Mouse (Mus musculus) heart, adult 8-10 months (tissue): ENCODE results near the gene Brd3. TPM values are rescaled to one million over a fixed set of nuclear protein-coding genes. Genes with fewer than 3 reads are reported as not detected.
"Not testable (repeated sequence)": the region's sequence is repeated elsewhere in the genome, so short reads cannot be mapped to it uniquely, and the experiment has no call there.

ENCODE experiments used
- DNase-seq: peaks from one replicate; pipeline ENCODE4 v3.0.0; 2022; ENCODE audit warnings: low spot score
- total RNA-seq, 4 experiments: library from RNA; stranded (reverse); gene quantifications; 2 replicates each; pipeline ENCODE4 v1.2.4; 2022

The Brd3 gene
- total RNA-seq, 4 experiments from 2014 or later = 27.4 to 28.6 (median 28.3) TPM

- no peak for DNase-seq
Observed at GRCm38 (mm10) chr2:27512909-27513308, 5.4 kb upstream of the Brd3 start.

DNA sequence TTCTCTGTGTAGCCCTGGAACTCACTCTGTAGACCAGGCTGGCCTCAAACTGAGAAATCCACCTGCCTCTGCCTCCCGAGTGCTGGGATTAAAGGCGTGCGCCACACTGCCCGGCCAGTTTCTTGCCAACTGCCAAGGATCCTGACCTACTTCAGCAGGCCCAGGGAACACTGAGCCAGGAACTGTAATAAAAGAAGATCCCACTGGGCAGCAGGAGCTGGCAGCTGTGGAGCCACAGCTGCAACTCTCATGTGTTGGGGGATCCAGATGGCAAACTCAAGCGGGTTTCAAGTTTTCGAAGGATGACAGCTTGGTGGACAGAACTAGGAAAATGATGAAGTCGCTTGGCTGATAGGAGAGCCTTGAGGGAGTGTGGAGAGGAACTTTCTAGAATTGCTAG lies 3.2 kb upstream of the Brd3 start:
- DNase-seq = no peak

- DNase-seq = not testable (repeated sequence)
Observed at GRCm38 (mm10) chr2:27506658-27507057, 804 bp downstream of the Brd3 start.

DNA sequence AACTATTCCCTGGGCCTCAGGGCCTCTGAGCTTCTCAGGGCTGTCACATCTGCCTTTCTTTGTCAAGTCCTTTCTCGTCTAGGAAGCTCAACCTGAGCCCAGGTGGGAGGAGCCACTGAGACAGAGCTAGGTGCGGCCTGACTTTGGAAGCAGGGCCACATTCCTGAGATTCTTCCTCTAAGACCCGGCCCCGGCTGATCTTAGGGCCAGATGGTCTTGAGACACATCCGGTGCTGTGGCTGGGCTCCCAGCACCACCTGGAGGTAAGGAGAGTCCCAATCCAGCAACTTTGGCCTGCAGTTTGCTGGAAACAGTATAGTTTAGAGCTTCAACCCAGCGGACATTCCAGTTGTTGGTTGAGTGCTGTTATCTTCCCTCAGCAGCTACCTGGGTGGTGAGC lies 1.9 kb downstream of the Brd3 start:
- no peak for DNase-seq

- peak; percentile 41 for DNase-seq
Observed at GRCm38 (mm10) chr2:27504113-27504885, 3.2 kb downstream of the Brd3 start.

GRCm38 (mm10) chr2:27496391-27497028 lies 11.0 kb downstream of the Brd3 start:
- DNase-seq = no peak

DNA sequence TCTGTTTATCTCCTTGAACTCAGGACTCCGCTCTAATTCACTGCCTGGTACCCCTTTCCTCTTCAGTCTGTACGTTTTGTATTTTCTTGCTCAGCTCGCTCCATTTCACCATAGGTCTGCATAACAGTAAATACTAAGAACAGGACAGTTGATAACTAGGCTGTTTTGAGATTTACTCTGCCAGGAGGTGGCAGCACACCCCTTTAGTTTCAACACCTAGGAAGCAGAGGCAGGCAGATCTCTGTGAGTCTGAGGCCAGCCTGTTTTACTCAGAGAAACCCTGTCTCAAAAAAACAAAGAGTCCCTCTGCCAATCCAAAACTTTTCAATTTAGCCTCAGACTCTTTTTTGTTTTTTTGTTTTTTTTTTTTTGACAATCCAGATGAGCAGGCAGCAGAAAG lies 13.5 kb downstream of the Brd3 start:
- DNase-seq = no peak

DNA sequence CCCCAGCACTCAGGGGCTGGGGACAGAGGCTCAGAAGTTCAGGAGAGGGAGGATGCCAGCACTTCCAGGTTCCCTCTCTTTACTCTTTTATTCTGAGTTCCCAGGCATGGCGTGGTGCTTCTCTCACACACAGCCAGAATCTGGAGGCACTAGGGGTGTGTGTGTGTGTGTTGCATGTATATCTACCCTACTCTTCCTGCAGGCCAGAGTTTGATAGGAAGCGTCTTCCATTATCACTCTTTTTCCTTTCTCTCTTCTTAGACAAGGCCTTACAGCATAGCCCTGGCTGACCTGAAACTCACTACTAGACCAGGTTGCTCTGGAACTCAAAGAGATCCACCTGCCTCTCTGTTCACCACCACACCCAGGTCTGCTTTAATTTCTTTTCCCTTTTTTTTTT lies 16.5 kb downstream of the Brd3 start:
- DNase-seq = no peak

DNA sequence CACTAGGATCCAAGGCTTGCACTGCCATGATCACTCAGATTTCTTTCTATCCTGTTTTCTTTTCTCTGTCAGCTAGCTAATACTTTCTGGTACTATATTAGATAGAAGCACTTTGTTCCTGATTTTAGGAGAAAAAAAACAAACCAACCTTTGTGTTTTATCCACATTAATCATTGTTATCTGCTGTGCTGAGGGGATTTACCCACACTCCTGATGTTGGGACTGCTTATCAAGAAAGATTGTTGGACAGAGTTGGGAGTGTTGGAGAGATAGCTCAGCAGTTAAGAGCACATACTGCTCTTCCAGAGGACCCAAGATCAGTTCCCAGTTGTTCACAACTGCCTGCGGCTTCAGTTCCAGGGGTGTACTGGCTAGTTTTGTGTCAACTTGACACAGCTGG lies 19.1 kb downstream of the Brd3 start:
- no peak for DNase-seq

DNA sequence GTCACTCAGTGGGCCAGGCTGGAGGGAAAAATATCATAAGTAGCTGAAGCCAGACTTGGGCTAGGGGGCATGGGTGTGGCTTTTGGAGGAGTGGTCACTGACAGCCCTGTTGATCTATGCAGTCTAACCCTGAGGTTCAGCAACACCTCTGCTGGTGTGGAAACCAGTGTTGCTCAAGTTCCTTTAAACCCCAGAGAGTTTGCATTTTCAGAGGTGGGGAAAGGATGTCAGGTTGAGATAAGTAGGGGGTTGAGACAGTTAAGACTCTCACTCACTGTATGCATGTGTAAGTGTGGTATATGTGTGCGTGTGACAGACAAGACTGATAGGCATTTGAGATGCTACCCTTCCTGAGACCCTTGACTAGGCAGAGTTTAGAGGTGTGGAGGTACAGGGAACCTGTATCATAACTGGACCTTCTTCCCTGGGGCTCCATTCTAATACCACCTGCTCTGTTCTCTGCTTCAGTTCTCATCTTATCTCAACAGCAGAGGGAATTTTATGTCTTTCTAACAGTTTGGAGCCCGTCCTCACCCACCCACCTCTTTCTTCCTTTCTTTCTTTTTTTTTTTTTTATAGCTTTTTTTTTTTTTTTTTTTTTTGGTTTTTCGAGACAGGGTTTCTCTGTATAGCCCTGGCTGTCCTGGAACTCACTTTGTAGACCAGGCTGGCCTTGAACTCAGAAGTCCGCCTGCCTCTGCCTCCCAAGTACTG lies 20.0 kb downstream of the Brd3 start:
- DNase-seq = no peak

DNA sequence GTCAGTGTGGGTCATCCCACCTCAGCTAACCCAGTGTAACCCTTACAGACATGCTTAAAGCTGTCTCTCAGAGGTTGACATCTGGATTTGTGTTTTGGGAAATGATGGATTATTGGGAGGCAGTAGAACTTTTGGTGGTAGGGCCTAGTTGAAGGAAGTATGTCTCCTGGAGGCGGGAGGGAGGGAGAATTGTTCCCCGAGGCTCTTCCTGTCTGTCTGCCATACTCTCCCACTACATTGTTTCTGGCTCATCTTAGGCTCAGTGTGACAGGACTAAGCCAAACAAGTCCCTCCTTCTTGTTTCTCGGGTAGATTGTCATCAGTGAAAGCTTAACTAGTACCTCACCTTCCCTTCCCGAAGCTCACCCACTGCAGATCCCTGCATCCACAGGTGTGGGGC lies 20.7 kb downstream of the Brd3 start:
- no peak for DNase-seq

GRCm38 (mm10) chr2:27482265-27482861 lies 25.1 kb downstream of the Brd3 start:
- DNase-seq = no peak

GRCm38 (mm10) chr2:27480367-27480766 lies 27.1 kb downstream of the Brd3 start:
- no peak for DNase-seq

GRCm38 (mm10) chr2:27479821-27480220 lies 27.6 kb downstream of the Brd3 start:
- no peak for DNase-seq

DNA sequence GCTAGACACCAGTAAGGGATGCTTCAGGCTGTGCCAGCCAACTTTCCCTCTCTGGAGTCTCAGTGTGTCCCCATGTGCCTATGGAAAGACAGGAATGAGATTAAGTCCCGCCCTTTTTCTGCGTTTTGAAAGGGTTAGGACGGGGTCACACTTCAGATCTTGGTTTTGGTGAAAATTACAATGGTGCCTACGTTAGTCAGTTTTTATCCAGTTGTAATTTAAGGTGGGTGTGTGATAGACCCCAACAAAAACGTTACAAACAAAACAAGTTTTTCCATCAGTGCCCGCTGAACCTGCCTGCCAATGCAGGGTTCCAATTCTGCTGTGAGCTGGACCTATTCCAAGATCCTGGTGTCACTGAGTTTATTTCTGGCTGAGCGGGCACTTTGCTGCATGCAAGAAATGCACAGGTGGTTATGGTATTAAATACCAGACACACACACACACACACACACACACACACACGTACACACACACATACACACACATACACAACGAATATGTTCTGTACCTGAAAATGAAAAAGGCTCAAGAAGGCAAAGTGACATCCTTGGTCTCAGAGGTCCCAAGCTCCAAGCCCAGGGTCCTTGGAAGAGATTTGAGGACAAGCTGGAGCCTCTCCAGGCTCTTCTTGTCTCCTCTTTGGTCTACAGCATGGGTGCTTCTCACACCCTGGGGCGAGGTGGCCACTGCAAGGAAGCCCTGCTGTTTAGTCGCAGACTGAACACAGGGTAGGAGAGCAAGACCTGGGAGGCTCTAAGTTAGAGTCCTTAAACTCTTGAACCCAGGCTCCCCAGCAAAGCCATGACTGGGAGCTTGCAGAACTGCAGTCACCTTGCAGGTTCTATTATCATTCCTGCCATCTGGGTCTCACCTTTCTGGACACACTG lies 30.9 kb downstream of the Brd3 start:
- peak; percentile 33 for DNase-seq

- peak; percentile 84 for DNase-seq
Observed at GRCm38 (mm10) chr2:27475495-27476302, 31.8 kb downstream of the Brd3 start.

- peak; percentile 18 for DNase-seq
Observed at GRCm38 (mm10) chr2:27474621-27475484, 32.6 kb downstream of the Brd3 start.

DNA sequence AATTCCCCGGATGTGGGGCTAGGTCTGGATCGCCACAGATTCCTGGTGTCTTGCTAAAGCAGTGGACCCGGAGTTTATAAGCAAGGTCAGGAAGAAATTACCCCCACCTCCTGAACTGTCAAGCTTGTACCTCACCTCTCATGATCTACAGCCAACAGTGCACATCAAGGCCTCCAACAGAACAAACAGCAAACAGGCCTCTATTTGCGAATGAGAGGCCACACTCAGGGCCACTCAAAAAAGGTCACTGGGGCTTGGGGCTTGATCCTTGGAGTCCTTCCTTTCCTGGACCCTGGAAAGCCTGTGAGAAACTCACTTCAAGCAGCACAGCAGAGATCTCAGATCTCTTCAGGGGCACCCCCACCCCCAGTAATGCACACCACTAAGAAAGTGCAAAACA lies 33.6 kb downstream of the Brd3 start:
- DNase-seq = no peak

DNA sequence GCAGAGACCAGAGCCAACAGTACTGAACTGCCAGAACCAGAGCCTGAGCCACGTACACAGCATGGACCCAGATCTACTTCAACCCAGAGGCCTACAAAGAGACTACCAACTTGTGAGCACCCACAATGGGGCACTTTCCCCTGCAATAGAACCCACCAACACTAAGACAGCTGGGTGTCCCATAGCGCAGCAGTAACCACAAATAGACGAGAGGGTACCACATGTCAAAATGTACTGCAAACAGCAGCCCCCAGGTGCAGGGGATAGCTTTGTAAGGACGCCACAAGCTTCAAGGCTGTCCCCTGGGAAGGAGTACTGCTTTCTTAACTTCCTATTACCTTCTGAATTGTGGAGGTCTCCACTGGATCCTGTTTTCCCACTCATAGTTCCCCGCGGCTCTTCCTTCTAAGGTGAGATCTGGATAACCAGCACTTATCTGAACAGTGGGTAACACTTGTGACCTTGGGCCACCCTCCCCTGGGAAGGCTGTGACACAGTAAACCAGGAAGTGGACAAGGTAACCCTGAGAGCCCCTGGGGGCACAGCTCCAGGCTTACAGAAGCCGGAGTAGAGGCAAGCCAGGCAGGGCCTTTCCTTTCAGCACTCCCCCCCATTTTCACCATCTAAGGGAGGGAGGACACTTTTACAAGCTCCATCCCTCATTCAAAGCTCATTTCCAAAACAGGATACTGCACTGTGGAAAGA lies 34.2 kb downstream of the Brd3 start:
- DNase-seq = no peak
